Mouse (Mus musculus) spleen, embryonic (tissue): Measurements from ENCODE around the gene Fsip1.

Experiments used
- CTCF ChIA-PET: fragments of 350-600 bp; sonication (Branson Sonifier 250); formaldehyde crosslinking; loops from one replicate; lab custom pipeline; 2022; lab: Charles Lee

The Fsip1 gene

DNA sequence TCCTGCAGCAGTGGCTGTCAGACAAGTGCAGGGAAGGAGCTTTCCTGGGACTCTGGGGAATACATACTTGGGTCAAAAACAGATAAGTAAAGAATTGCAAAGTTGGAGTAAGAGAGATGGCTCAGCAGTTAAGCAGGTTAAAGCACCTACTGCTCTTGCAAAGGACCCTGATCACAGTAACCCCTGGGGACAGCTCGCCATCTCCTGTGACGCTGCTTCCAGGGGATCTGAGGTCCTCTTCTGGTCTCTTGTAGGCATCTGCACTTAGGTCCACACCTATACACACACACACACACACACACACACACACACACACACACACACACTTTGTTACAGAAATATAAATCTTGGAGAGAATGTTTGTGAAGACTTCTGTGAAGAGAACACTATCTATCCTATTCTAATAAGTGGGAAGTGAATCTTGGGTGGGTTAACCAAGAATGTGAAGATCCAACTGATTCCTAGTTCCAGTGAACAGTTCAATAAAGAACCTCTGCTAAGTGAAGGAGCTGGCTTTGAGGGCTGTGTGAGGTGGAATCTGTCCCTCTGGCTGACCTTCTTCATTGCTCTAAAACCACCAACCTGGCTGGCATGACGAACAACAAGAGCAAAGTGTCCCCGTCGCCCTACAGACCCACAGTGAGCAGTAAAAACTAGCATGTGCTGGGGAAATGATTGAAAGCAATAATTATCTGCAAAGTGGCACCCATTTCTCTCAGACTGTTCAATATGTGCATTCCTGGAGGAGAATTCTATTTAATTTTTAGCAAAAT lies 129.1 kb downstream of the Fsip1 start:
- CTCF ChIA-PET = interaction anchor here (0.6 kb wide), 1 partner anchor 698 kb away, joined by 4 read pairs; no protein-coding TSS in a partner anchor

- CTCF ChIA-PET = no interaction called here
These were observed 130.8 kb downstream of the Fsip1 start for GRCm38 (mm10) chr2:118125943-118126470.

GRCm38 (mm10) chr2:118125211-118125939 lies 131.4 kb downstream of the Fsip1 start:
- CTCF ChIA-PET = no interaction called here

DNA sequence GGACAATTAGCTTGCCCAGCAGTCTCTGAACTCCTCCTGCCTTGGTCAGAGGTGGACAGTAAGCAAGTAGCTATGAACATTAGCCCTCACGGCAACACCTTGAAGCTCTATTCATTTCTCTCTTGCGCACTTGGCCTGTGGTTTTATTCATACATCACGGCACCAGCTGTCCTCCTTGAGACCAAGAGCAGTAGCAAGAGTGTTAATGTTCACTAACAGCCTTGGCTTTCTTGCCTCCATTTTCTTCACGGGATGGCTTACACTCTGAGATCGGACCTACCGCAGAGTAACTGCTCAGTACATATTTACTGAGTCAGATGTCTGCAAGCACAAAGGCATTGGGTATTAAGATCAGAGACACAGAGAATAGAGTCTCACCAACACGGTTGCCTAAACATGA lies 132.3 kb downstream of the Fsip1 start:
- CTCF ChIA-PET = no interaction called here

GRCm38 (mm10) chr2:118123743-118124142 lies 133.0 kb downstream of the Fsip1 start:
- CTCF ChIA-PET = no interaction called here

GRCm38 (mm10) chr2:118122291-118122690 lies 134.5 kb downstream of the Fsip1 start:
- CTCF ChIA-PET = no interaction called here

DNA sequence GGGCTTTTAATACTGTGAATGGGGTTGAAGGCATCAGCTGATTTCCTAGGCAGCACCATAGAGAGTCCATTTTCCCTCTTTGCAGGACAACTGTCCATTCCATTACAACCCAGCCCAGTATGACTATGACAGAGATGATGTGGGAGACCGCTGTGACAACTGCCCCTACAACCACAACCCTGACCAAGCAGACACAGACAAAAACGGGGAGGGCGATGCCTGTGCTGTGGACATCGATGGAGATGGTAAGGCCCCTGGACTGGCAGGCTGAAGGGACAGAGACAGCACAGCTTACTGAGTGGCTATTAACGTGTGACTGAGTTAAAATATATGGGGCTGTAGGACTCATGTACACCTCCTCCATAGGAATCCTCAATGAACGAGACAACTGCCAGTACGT lies 136.0 kb downstream of the Fsip1 start:
- CTCF ChIA-PET = no interaction called here

GRCm38 (mm10) chr2:118120095-118120494 lies 136.7 kb downstream of the Fsip1 start:
- CTCF ChIA-PET = no interaction called here

DNA sequence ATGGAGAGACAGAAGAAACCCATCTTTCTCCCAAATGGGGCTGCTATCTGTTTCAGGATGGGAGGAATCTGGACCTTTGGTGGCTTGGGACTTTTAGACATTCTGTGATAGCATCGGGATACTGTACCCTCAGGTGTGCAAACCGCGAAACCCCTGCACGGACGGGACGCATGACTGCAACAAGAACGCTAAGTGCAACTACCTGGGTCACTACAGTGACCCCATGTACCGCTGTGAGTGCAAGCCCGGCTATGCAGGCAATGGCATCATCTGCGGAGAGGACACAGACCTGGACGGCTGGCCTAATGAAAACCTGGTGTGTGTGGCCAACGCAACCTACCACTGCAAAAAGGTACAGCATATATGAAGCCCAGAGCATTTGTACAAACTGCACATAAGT lies 137.1 kb downstream of the Fsip1 start:
- CTCF ChIA-PET = no interaction called here

- CTCF ChIA-PET = no interaction called here
These were observed 138.3 kb downstream of the Fsip1 start for GRCm38 (mm10) chr2:118118515-118118914.

DNA sequence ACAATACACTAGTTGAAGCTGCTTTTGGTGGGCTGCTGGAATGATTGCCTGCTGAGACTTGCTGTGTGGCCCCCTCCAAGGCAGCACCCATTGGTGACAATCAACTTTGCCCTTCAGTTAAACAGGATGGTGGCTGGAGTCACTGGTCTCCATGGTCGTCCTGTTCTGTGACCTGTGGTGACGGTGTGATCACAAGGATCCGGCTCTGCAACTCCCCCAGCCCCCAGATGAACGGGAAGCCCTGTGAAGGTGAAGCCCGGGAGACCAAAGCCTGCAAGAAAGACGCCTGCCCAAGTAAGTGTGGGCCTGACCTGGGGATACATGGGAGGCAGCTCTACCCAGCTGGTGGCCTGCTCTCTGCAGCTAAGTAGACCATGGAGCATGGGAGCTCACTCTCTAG lies 138.7 kb downstream of the Fsip1 start:
- CTCF ChIA-PET = no interaction called here

DNA sequence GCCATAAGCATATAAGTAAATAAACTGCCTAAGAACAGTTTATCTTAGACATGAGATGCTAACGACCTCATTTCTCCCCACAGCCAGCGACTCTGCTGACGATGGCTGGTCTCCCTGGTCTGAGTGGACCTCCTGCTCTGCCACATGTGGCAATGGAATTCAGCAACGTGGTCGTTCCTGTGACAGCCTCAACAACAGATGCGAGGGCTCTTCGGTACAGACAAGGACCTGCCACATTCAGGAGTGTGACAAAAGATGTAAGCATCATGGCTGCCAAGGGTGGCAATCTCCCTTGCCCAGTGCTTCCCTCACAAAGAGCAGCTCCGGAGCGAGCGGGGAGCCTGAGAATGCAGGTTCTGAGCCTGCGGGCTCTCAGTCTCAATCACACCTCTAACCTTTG lies 139.4 kb downstream of the Fsip1 start:
- CTCF ChIA-PET = no interaction called here

DNA sequence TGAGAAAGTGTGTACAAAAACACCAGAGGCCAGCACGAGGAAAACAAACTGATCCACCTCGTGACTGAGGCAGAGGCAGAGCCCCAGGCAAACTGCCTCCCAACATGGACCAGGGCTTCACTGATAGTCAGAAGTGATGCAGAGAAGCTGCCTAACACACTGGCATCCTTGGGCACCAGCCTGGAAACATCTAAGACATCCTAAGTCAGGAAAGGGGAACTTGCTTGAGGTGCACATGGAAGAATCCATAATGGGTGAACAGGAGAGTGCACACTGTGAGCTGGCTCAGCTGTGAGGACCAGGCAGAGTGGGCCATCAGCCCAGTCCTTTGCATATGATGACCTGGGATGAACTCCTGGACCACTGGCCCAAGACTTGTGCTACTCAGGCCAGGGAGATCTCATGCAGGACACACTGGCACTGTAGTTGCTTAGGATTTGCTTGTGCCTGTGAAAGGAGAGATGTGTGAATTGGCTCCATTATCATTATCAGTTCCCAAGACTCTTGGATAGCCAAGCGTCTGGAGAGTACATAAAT lies 139.9 kb downstream of the Fsip1 start:
- CTCF ChIA-PET = no interaction called here

DNA sequence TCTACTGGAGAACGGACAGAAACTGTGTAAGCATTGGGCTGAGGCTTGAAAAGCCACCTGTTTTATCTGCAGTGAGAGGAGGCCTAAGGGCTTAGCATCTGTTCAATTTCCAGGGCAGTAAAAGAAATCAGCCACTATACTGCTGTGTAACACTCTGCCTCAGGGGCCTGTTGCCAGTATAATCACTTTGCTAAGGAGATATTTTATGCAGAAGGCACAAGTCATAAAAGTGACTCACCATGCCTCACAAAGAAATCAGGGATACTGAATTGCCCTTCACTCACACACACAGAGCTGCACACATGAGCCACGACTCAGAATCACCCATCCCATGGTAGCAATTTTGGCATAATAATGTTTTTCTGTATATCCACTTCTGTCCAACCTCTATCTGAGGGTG lies 140.6 kb downstream of the Fsip1 start:
- CTCF ChIA-PET = no interaction called here

DNA sequence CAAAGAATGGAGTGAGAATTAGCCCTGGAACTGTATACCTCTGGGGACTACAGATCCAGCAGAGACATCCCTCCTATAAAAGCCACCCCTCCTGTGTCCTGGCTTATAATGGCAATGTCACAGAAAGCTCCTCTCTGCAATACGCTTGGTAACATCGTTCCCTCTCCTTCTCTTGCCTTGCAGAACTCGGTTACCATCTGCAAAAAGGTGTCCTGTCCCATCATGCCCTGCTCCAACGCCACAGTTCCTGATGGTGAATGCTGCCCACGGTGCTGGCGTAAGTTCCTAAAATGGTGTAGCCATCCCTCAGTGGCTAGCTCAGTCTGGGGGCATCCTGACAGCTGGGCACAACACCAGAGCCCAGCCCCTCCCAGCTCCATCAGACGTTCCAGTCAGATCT lies 141.1 kb downstream of the Fsip1 start:
- CTCF ChIA-PET = no interaction called here

DNA sequence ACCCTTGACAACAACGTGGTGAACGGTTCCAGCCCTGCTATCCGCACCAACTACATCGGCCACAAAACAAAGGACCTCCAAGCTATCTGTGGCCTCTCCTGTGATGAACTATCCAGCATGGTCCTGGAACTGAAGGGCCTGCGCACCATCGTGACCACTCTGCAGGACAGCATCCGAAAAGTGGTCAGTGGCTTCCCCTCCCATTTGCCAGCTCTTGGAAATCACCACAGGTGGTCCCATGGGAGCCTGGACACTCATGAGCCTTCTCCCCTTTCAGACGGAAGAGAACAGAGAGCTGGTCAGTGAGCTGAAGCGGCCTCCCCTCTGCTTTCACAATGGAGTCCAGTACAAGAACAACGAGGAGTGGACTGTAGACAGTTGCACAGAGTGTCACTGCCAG lies 142.1 kb downstream of the Fsip1 start:
- CTCF ChIA-PET = no interaction called here

DNA sequence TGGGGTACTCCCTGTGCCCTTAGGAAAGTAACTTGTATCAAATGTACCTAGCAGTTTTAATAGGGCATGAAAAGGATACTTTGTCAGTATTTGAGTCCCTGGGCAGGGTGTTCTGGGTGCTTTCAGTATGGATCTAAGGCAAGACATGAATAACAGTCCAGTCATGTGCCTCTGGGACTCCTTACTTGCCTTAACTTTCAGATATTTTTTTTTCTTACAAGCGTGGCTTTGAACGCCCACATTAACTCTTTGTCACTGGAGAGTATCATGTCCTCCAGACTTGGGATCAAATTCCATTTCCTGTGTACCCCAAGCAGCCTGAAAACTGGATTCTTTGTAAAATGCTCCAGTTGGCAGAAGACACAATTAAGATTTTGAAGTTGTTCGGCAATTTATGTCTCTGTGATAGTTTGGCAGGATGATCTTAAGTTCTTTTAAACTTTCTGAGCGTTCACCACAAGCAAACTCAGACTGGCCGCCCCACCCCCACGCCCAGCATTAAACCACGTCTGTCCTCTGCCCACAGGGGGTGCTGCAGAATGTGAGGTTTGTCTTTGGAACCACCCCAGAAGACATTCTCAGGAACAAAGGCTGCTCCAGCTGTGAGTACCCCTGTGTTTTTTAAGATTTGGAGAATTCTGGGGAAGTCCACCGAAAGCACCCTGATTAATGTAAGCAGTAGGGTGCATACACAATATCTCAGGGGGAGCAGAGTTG lies 142.8 kb downstream of the Fsip1 start:
- CTCF ChIA-PET = no interaction called here

GRCm38 (mm10) chr2:118112846-118113479 lies 143.8 kb downstream of the Fsip1 start:
- CTCF ChIA-PET = interaction anchor here (0.6 kb wide), 1 partner anchor 16 kb away, joined by 3 read pairs; no protein-coding TSS in a partner anchor

- CTCF ChIA-PET = interaction anchor here (0.6 to 0.8 kb wide), 2 partner anchors 16 to 284 kb away, joined by 3 to 7 read pairs; no protein-coding TSS in a partner anchor
These were observed 144.3 kb downstream of the Fsip1 start for GRCm38 (mm10) chr2:118112438-118112837.

- CTCF ChIA-PET = interaction anchor here (0.8 kb wide), 1 partner anchor 283 kb away, joined by 7 read pairs; no protein-coding TSS in a partner anchor
These were observed 145.2 kb downstream of the Fsip1 start, which contains the start of gene Thbs1 for GRCm38 (mm10) chr2:118111488-118112131. Gene Thbs1 (plus strand): TSS chr2:118111876.

DNA sequence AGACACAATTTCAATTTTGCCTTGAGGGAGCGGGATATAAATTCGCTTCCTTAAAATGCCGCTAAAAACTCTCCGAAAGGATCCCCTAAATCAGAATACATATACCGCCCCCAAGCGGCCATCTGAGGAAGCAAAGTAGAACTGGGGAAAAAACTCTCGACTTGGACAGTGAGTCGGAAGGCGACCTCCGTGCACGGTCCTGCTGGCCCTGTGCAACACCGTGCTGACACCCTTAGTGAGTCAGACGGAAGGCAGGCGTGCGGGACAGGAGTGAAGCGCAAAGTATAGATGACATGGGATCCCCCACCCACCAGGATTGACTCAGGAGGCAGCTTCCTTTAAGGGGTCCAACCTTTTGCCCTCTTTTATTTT lies 145.7 kb downstream of the Fsip1 start:
- CTCF ChIA-PET = no interaction called here
